Mouse (Mus musculus) CH12.LX (cell line): ENCODE measurements around the gene Plek2. TPM values are rescaled to one million over a fixed set of nuclear protein-coding genes. Genes with fewer than 3 reads are reported as not detected.

Source experiments
- DNase-seq: peaks from one replicate; pipeline ENCODE4 v3.0.0-alpha.2; 2013; ENCODE audit errors: extremely low read depth
- H3K27ac ChIP-seq: 2 replicates; pipeline ENCODE4 v1.5.1; 2012; ENCODE audit warnings: low read depth, mild to moderate bottlenecking, control low read depth, moderate library complexity; ENCODE audit not compliant: insufficient read depth
- H3K27me3 ChIP-seq: replicated peaks from 2 replicates; pipeline ENCODE3; 2012; ENCODE audit warnings: inconsistent platforms
- H3K36me3 ChIP-seq, 2 experiments: replicated peaks in 1 of 2; 2 replicates each; pipeline versions ENCODE3 to v1.6.1; 2012; ENCODE audit warnings: inconsistent platforms in 1 of 2, low read length in 1 of 2, mild to moderate bottlenecking in 1 of 2, mixed read lengths in 1 of 2, moderate library complexity in 1 of 2; ENCODE audit not compliant: control insufficient read depth in 1 of 2, insufficient read depth in 1 of 2
- H3K4me1 ChIP-seq, 2 experiments: 2 replicates each; pipeline ENCODE4 v1.6.1; 2012; ENCODE audit warnings: inconsistent platforms in 1 of 2, moderate library complexity in 1 of 2; ENCODE audit not compliant: insufficient read depth in 2 of 2, control insufficient read depth in 1 of 2
- H3K4me2 ChIP-seq: 2 replicates; pipeline ENCODE4 v1.6.1; 2012; ENCODE audit warnings: low read depth, mild to moderate bottlenecking, control low read depth; ENCODE audit not compliant: poor library complexity, insufficient read depth, severe bottlenecking
- H3K4me3 ChIP-seq, 3 experiments: fragments of 150-350 bp in 1 of 3; sonication (generic) in 1 of 3; replicated peaks in 1 of 3; 2 replicates each; pipeline versions ENCODE3 to v1.5.1; 2011 to 2012; ENCODE audit warnings: low read depth in 2 of 3, low read length in 2 of 3, mild to moderate bottlenecking in 2 of 3, moderate library complexity in 2 of 3, control low read depth in 1 of 3, improper control_type of control experiment in 1 of 3, inconsistent platforms in 1 of 3, mixed read lengths in 1 of 3; ENCODE audit not compliant: poor library complexity in 1 of 3
- H3K79me2 ChIP-seq: replicated peaks from 2 replicates; pipeline ENCODE4 v1.6.1; 2012; ENCODE audit warnings: mild to moderate bottlenecking, moderate library complexity; ENCODE audit not compliant: control insufficient read depth, poor library complexity, insufficient read depth, severe bottlenecking; ENCODE audit errors: extremely low read depth
- H3K9ac ChIP-seq: 2 replicates; pipeline ENCODE4 v1.6.1; 2012; ENCODE audit warnings: low read depth, mild to moderate bottlenecking, control low read depth, moderate library complexity; ENCODE audit not compliant: insufficient read depth
- H3K9me3 ChIP-seq: replicated peaks from 2 replicates; pipeline ENCODE3; 2012; ENCODE audit warnings: low read length, inconsistent platforms, mixed read lengths
- BHLHE40 ChIP-seq: IDR thresholded peaks from 2 replicates; pipeline ENCODE4 v1.6.1; 2011; ENCODE audit warnings: mild to moderate bottlenecking, low read depth, low read length, improper control_type of control experiment
- CHD1 ChIP-seq: IDR thresholded peaks from 2 replicates; pipeline ENCODE4 v1.6.1; 2012; ENCODE audit warnings: low read depth, low read length, improper control_type of control experiment, inconsistent platforms
- E2F4 ChIP-seq: IDR thresholded peaks from 2 replicates; pipeline ENCODE4 v1.6.1; 2011; ENCODE audit warnings: low read depth, low read length, improper control_type of control experiment; ENCODE audit not compliant: insufficient replicate concordance
- ELF1 ChIP-seq: IDR thresholded peaks from 2 replicates; pipeline ENCODE4 v1.6.1; 2014; ENCODE audit warnings: low read depth, mild to moderate bottlenecking, inconsistent platforms, low read length, improper control_type of control experiment
- EP300 ChIP-seq: IDR thresholded peaks from 2 replicates; pipeline ENCODE4 v1.6.1; 2011; ENCODE audit warnings: low read length, improper control_type of control experiment
- ETS1 ChIP-seq: conservative IDR thresholded peaks from 2 replicates; pipeline ENCODE4 v1.6.1; 2012; ENCODE audit warnings: low read depth, mild to moderate bottlenecking, inconsistent platforms, low read length, improper control_type of control experiment, moderate library complexity
- GABPA ChIP-seq: IDR thresholded peaks from 2 replicates; pipeline ENCODE4 v1.6.1; 2012; ENCODE audit warnings: low read depth, low read length, improper control_type of control experiment, inconsistent platforms; ENCODE audit not compliant: insufficient replicate concordance
- HCFC1 ChIP-seq: IDR thresholded peaks from 2 replicates; pipeline ENCODE4 v1.6.1; 2012; ENCODE audit warnings: low read depth, mild to moderate bottlenecking, inconsistent platforms, low read length, improper control_type of control experiment
- JUND ChIP-seq: conservative IDR thresholded peaks from 2 replicates; pipeline ENCODE4 v1.6.1; 2011; ENCODE audit warnings: low read depth, low read length, improper control_type of control experiment
- KAT2A ChIP-seq: IDR thresholded peaks from 2 replicates; pipeline ENCODE4 v1.6.1; 2012; ENCODE audit warnings: low read length, improper control_type of control experiment, inconsistent platforms; ENCODE audit not compliant: insufficient replicate concordance
- MAFK ChIP-seq: IDR thresholded peaks from 2 replicates; pipeline ENCODE4 v1.6.1; 2011; ENCODE audit warnings: low read length, improper control_type of control experiment; ENCODE audit not compliant: insufficient replicate concordance
- MAX ChIP-seq: IDR thresholded peaks from 2 replicates; pipeline ENCODE4 v1.6.1; 2011; ENCODE audit warnings: low read length, improper control_type of control experiment
- MAZ ChIP-seq: IDR thresholded peaks from 2 replicates; pipeline ENCODE4 v1.6.1; 2012; ENCODE audit warnings: low read depth, mild to moderate bottlenecking, inconsistent platforms, low read length, improper control_type of control experiment, moderate library complexity
- MEF2A ChIP-seq: IDR thresholded peaks from 2 replicates; pipeline ENCODE4 v1.6.1; 2014; ENCODE audit warnings: low read depth, mild to moderate bottlenecking, inconsistent platforms, low read length, improper control_type of control experiment, borderline replicate concordance
- MXI1 ChIP-seq: IDR thresholded peaks from 2 replicates; pipeline ENCODE4 v1.6.1; 2011; ENCODE audit warnings: mild to moderate bottlenecking, low read depth, low read length, improper control_type of control experiment
- MYC ChIP-seq: IDR thresholded peaks from 2 replicates; pipeline ENCODE4 v1.6.1; 2011; ENCODE audit warnings: low read depth, mild to moderate bottlenecking, improper control_type of control experiment, low read length
- NELFE ChIP-seq: IDR thresholded peaks from 2 replicates; pipeline ENCODE4 v1.6.1; 2011; ENCODE audit warnings: low read depth, low read length, improper control_type of control experiment
- NRF1 ChIP-seq: IDR thresholded peaks from 2 replicates; pipeline ENCODE4 v1.6.1; 2014; ENCODE audit warnings: low read depth, mild to moderate bottlenecking, inconsistent platforms, low read length, improper control_type of control experiment, moderate library complexity
- PAX5 ChIP-seq: IDR thresholded peaks from 2 replicates; pipeline ENCODE4 v1.6.1; 2012; ENCODE audit warnings: low read length, inconsistent platforms, mixed read lengths
- POLR2A ChIP-seq: IDR thresholded peaks from 2 replicates; pipeline ENCODE4 v1.6.1; 2011; ENCODE audit warnings: low read depth, mild to moderate bottlenecking, improper control_type of control experiment, low read length
- RAD21 ChIP-seq: IDR thresholded peaks from 2 replicates; pipeline ENCODE4 v1.6.1; 2011; ENCODE audit warnings: low read depth, mild to moderate bottlenecking, low read length, improper control_type of control experiment, moderate library complexity
- RCOR1 ChIP-seq: conservative IDR thresholded peaks from 2 replicates; pipeline ENCODE4 v1.6.1; 2012; ENCODE audit warnings: low read depth, mild to moderate bottlenecking, inconsistent platforms, low read length, improper control_type of control experiment
- SMC3 ChIP-seq: IDR thresholded peaks from 2 replicates; pipeline ENCODE4 v1.6.1; 2011; ENCODE audit warnings: low read depth, low read length, improper control_type of control experiment
- TBP ChIP-seq: conservative IDR thresholded peaks from 2 replicates; pipeline ENCODE4 v1.6.1; 2011; ENCODE audit warnings: low read depth, low read length, improper control_type of control experiment
- TCF12 ChIP-seq: IDR thresholded peaks from 2 replicates; pipeline ENCODE4 v1.6.1; 2014; ENCODE audit warnings: low read depth, mild to moderate bottlenecking, inconsistent platforms, low read length, improper control_type of control experiment
- USF1 ChIP-seq: IDR thresholded peaks from 2 replicates; pipeline ENCODE4 v1.6.1; 2014; ENCODE audit warnings: low read depth, mild to moderate bottlenecking, inconsistent platforms, low read length, improper control_type of control experiment
- ZC3H11A ChIP-seq: IDR thresholded peaks from 2 replicates; pipeline ENCODE4 v1.6.1; 2012; ENCODE audit warnings: low read depth, mild to moderate bottlenecking, inconsistent platforms, low read length, improper control_type of control experiment
- ZKSCAN1 ChIP-seq: IDR thresholded peaks from 2 replicates; pipeline ENCODE4 v1.6.1; 2012; ENCODE audit warnings: low read depth, inconsistent platforms, low read length, improper control_type of control experiment, borderline replicate concordance
- ZMIZ1 ChIP-seq: IDR thresholded peaks from 2 replicates; pipeline ENCODE4 v1.6.1; 2012; ENCODE audit warnings: low read depth, mild to moderate bottlenecking, inconsistent platforms, low read length, improper control_type of control experiment
- dilution Hi-C: fragments of 300-500 bp; cut with MboI; formaldehyde crosslinking; loops from 2 replicates; pipeline ENCODE4 v1.14.3; 2020; ENCODE audit warnings: low sequenced_read_pairs; ENCODE audit not compliant: extremely low pct_unique_long_range_greater_than_20kb, extremely low pct_ligation_motif_present
- in situ Hi-C: fragments of 300-500 bp; cut with MboI; formaldehyde crosslinking; loops from 3 replicates; pipeline ENCODE4 v1.14.3; 2019; ENCODE audit warnings: low sequenced_read_pairs, low pct_ligation_motif_present, low pct_unique_long_range_greater_than_20kb, mixed read lengths
- polyA plus RNA-seq: library from polyadenylated mRNA; unstranded; fragments of >175 nt; gene quantifications from 2 replicates; pipeline ENCODE4 v1.2.1, GENCODE M21; 2012; ENCODE audit warnings: low read depth; ENCODE audit not compliant: insufficient read length
- total RNA-seq, 2 experiments: library from RNA; depleted of rRNA; stranded (reverse); fragments of 300-350 nt in 1 of 2; fragments of >200 nt in 1 of 2; gene quantifications; 2 replicates each; pipeline ENCODE4 v1.2.3; 2012 to 2014

The Plek2 gene
- total and polyA plus RNA-seq, 3 experiments = 0.85 TPM; not detected in 2

GRCm38 (mm10) chr12:78929900-78930299 lies 23.1 kb upstream of the Plek2 start (continued):
- TF ChIP-seq CHD1 = peak; percentile 97
- TF ChIP-seq SMC3 = no peak
- no peak for TF ChIP-seq ZC3H11A
- TF ChIP-seq E2F4 = no peak
- TF ChIP-seq NELFE = no peak
- no peak for TF ChIP-seq USF1

- Histone ChIP-seq H3K27ac (no peak overlapping the region), H3K4me3 (no peak overlapping the region), H3K4me2 (no peak overlapping the region), H3K4me1 (peaks cover 28 to 70% of the 10 kb centered on the region in 2 experiments), H3K27me3 (no peaks in the 10 kb centered on the region), H3K36me3 (no peaks in the 10 kb centered on the region), H3K9ac (no peak overlapping the region), H3K9me3 (no peaks in the 10 kb centered on the region), H3K79me2 (no peaks in the 10 kb centered on the region)
- dilution Hi-C loops (no loop called here), in situ Hi-C loops (no loop called here)
- TF ChIP-seq HCFC1 = no peak
- no peak for TF ChIP-seq E2F4
- TF ChIP-seq ETS1 = no peak
- TF ChIP-seq MAZ = no peak
- TF ChIP-seq JUND = no peak
- TF ChIP-seq ZMIZ1 = no peak
- TF ChIP-seq PAX5 = no peak
- TF ChIP-seq ELF1 = no peak
- no peak for TF ChIP-seq ZKSCAN1
- TF ChIP-seq SMC3 = no peak
- TF ChIP-seq RAD21 = no peak
- DNase-seq = no peak
Measured at GRCm38 (mm10) chr12:78927287-78927686, 20.5 kb upstream of the Plek2 start.

GRCm38 (mm10) chr12:78923539-78924189 lies 16.9 kb upstream of the Plek2 start:
- no peaks in the 10 kb centered on the region for H3K36me3 ChIP-seq
- no peak overlapping the region; the same call in 1 of the 2 replicates for H3K9ac ChIP-seq
- no peaks in the 10 kb centered on the region for H3K9me3 ChIP-seq
- H3K27ac ChIP-seq = peak overlapping the region; percentile 67
- no peaks in the 10 kb centered on the region for H3K79me2 ChIP-seq
- H3K4me2 ChIP-seq = peak overlapping the region; percentile 47
- peak; percentile 86 for DNase-seq
- H3K27me3 ChIP-seq = no peaks in the 10 kb centered on the region
- peaks cover 19 to 65% of the 10 kb centered on the region in 2 experiments for H3K4me1 ChIP-seq
- no peak overlapping the region for H3K4me3 ChIP-seq
- dilution Hi-C loops (no loop called here), in situ Hi-C loops (loop anchor here (5.0 kb wide), 3 partner anchors 54 to 174 kb away; partner anchors contain the start of gene Tmem229b)
- TF ChIP-seq E2F4 = no peak
- peak; percentile 67; the same call in 1 of the 2 replicates for TF ChIP-seq BHLHE40
- TF ChIP-seq MXI1 = no peak
- TF ChIP-seq RCOR1 = no peak; the same call in 1 of the 2 replicates
- TF ChIP-seq ETS1 = peak; percentile 82
- TF ChIP-seq MEF2A = peak; percentile 99
- TF ChIP-seq POLR2A = no peak
- TF ChIP-seq MAFK = 0 out of 2 replicates have a peak, but pooled peaks have one; percentile 50
- peak; percentile 97 for TF ChIP-seq EP300
- no peak for TF ChIP-seq ELF1
- TF ChIP-seq ZMIZ1 = no peak
- TF ChIP-seq TCF12 = peak; percentile 91
- no peak for TF ChIP-seq KAT2A
- TF ChIP-seq USF1 = no peak
- no peak for TF ChIP-seq MAX
- TF ChIP-seq NRF1 = no peak
- TF ChIP-seq MYC = 0 out of 2 replicates have a peak, but pooled peaks have one; percentile 33
- no peak for TF ChIP-seq SMC3
- 0 out of 2 replicates have a peak, but pooled peaks have one; percentile 31 for TF ChIP-seq TBP
- TF ChIP-seq GABPA = no peak
- TF ChIP-seq ZC3H11A = no peak
